Mouse (Mus musculus): Measurements from ENCODE around the gene Zdhhc4. TPM values are rescaled to one million over a fixed set of nuclear protein-coding genes. Genes with fewer than 3 reads are reported as not detected.

Zdhhc4 gene
- polyA plus RNA-seq, 2 experiments, result 67.2 to 85.2 TPM

DNA sequence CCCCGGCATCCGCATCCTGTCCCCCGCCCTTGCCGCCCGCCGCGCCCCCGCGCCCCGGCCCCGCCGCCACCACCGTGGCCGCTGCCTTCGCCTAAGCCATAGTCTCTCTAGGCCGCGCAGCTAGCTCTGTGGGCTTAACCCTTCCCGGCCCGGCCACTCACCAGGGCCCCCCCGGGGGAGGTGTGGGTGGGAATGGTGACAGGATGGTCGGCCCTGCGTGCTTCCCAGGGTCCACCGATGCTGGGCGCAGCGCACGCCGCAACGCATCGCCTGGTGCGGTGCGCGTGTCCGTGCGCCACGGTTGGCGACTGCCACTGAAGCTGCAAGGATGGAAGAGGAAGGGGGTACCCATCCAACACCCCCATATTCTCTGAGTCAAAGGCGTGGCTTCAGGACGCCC lies 35.7 kb downstream of the Zdhhc4 start, which contains the start of gene Zfp853:
Gene Zfp853 (minus strand): TSS at position 220 of the 400 bp plus-strand sequence.
- H3K27me3 ChIP-seq (ENCODE audit: control insufficient read depth, insufficient read depth, low read length), result peaks cover 55% of the 10 kb centered on the region
- DNase-seq (ENCODE audit: low spot score), result no peak
- no peaks in the 10 kb centered on the region for H3K9me3 ChIP-seq (ENCODE audit: control insufficient read depth, low read length)
- peak within 1 kb of the TSS; percentile 55 for H3K4me3 ChIP-seq (replicated peaks; ENCODE audit: low read length)
- 8% methylated on average over 21 of the region's 38 CpGs for WGBS
- H3K27ac ChIP-seq (replicated peaks; ENCODE audit: low read depth, low read length), result no peak within 1 kb of the TSS
- peaks cover 6% of the 10 kb centered on the region; the same call in 1 of the 2 replicates for H3K4me1 ChIP-seq (ENCODE audit: control insufficient read depth, insufficient read depth, low read length)
- H3K4me2 ChIP-seq (replicated peaks; ENCODE audit: low read depth, low read length, severe bottlenecking), result peak within 1 kb of the TSS; percentile 90
- ATAC-seq (ENCODE audit: low FRiP score, low read depth), result no peak
- peak within 1 kb of the TSS; percentile 67 for H3K9ac ChIP-seq (ENCODE audit: low read depth, low read length, severe bottlenecking)
- 0 out of 2 replicates have a peak, but pooled peaks cover 6% of the 10 kb centered on the region for H3K36me3 ChIP-seq (ENCODE audit: control insufficient read depth, insufficient read depth, low read length)
- TF ChIP-seq POLR2A (IDR thresholded peaks at IDR 0.05; ENCODE audit: borderline replicate concordance, extremely low read depth, insufficient read depth, insufficient read length), result no peak

DNA sequence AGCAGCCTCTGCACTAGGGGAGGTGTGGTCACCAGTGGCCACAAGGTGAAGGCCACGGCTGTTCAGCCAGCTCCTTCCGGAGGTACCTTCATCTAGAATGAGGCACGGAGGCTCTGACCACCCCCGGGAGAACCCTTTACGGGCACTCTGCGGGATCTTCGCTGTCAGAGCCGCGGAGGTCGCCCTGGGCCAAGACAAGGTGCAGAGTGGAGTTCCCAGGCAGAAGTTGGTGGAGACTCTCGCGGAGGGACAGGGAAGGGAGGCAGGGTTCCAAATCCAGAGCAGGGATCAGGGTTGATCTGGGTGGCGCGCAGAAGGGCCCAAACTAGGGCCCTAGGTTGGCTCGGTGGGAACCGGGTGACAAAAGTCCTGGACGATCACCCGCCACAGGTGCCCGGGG lies 36.2 kb downstream of the Zdhhc4 start:
- DNase-seq (ENCODE audit: low spot score), result no peak
- Histone ChIP-seq H3K9ac (ENCODE audit: low read depth, low read length, severe bottlenecking) (peak overlapping the region; percentile 67), H3K36me3 (ENCODE audit: control insufficient read depth, insufficient read depth, low read length) (0 out of 2 replicates have a peak, but pooled peaks cover 6% of the 10 kb centered on the region), H3K9me3 (ENCODE audit: control insufficient read depth, low read length) (no peaks in the 10 kb centered on the region), H3K27me3 (ENCODE audit: control insufficient read depth, insufficient read depth, low read length) (peaks cover 60% of the 10 kb centered on the region), H3K4me3 (replicated peaks; ENCODE audit: low read length) (peak overlapping the region; percentile 55), H3K4me1 (ENCODE audit: control insufficient read depth, insufficient read depth, low read length) (peaks cover 11% of the 10 kb centered on the region; the same call in 1 of the 2 replicates), H3K27ac (replicated peaks; ENCODE audit: low read depth, low read length) (no peak overlapping the region), H3K4me2 (replicated peaks; ENCODE audit: low read depth, low read length, severe bottlenecking) (peak overlapping the region; percentile 90)
- ATAC-seq (ENCODE audit: low FRiP score, low read depth), result no peak
- 3% methylated on average over 16 of the region's 19 CpGs for WGBS
- no peak for TF ChIP-seq POLR2A (IDR thresholded peaks at IDR 0.05; ENCODE audit: borderline replicate concordance, extremely low read depth, insufficient read depth, insufficient read length)

DNA sequence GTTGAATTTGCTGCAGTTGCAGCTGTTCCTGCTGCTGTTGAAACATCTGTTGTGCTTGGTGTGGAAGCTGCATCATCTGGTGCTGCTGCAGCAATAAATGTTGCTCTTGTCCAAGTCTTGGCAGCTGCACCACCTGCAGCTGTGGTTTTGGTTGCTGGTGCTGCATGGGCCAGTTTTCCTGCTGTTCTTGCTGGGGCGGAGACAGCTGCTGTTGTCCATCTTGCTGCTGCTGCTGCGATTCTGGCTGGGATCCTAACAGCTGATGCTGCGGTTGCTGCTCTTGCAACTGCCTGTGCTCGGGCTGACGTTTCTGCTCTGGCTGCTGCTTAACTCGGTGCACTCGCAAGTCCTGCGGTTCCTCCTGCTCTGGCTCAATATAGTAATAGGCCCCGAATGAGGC lies 39.8 kb downstream of the Zdhhc4 start:
- no peak overlapping the region for H3K9ac ChIP-seq (ENCODE audit: low read depth, low read length, severe bottlenecking)
- TF ChIP-seq POLR2A (IDR thresholded peaks at IDR 0.05; ENCODE audit: borderline replicate concordance, extremely low read depth, insufficient read depth, insufficient read length), result no peak
- H3K9me3 ChIP-seq (ENCODE audit: control insufficient read depth, low read length), result no peaks in the 10 kb centered on the region
- H3K4me2 ChIP-seq (replicated peaks; ENCODE audit: low read depth, low read length, severe bottlenecking), result no peak overlapping the region
- H3K27ac ChIP-seq (replicated peaks; ENCODE audit: low read depth, low read length), result no peak overlapping the region
- H3K36me3 ChIP-seq (ENCODE audit: control insufficient read depth, insufficient read depth, low read length), result 0 out of 2 replicates have a peak, but pooled peaks cover 6% of the 10 kb centered on the region
- 75% methylated on average over 9 of the region's 9 CpGs for WGBS
- H3K4me1 ChIP-seq (ENCODE audit: control insufficient read depth, insufficient read depth, low read length), result peaks cover 14% of the 10 kb centered on the region; the same call in 1 of the 2 replicates
- H3K4me3 ChIP-seq (replicated peaks; ENCODE audit: low read length), result no peak overlapping the region
- no peak for ATAC-seq (ENCODE audit: low FRiP score, low read depth)
- H3K27me3 ChIP-seq (ENCODE audit: control insufficient read depth, insufficient read depth, low read length), result peaks cover 74% of the 10 kb centered on the region
- no peak for DNase-seq (ENCODE audit: low spot score)

DNA sequence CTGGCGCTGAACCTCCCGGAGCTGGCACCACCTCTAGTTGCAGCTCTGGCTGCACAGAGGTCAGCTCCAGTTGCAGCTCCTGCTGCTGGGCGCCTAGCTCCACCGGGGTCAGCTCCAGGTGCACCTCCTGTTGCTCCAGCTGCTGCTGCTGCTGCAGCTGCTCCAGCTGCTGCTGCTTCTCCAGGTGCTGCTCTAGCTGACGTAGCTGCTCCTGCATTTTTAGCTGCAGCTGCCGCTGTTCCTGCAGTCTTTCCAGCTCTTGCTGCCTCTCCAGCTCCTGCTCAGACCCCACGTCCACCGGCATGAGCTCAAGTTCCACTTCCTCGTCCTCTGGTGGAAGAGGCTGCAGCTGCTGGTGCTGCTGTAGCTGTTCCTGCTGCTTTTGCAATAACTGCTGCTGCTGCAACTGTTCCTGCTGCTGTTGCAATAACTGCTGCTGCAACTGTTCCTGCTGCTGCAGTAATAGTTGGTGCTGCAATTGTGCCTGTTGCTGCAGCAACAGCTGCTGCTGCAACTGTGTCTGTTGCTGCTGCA lies 40.6 kb downstream of the Zdhhc4 start:
- H3K4me3 ChIP-seq (replicated peaks; ENCODE audit: low read length), result peak overlapping the region; percentile 25
- peaks cover 8% of the 10 kb centered on the region; the same call in 1 of the 2 replicates for H3K4me1 ChIP-seq (ENCODE audit: control insufficient read depth, insufficient read depth, low read length)
- 20% methylated on average over 9 of the region's 9 CpGs for WGBS
- no peaks in the 10 kb centered on the region for H3K9me3 ChIP-seq (ENCODE audit: control insufficient read depth, low read length)
- H3K4me2 ChIP-seq (replicated peaks; ENCODE audit: low read depth, low read length, severe bottlenecking), result peak overlapping the region; percentile 37
- peaks cover 66% of the 10 kb centered on the region for H3K27me3 ChIP-seq (ENCODE audit: control insufficient read depth, insufficient read depth, low read length)
- 0 out of 2 replicates have a peak, but pooled peaks cover 6% of the 10 kb centered on the region for H3K36me3 ChIP-seq (ENCODE audit: control insufficient read depth, insufficient read depth, low read length)
- no peak overlapping the region; the same call in 1 of the 2 replicates for H3K9ac ChIP-seq (ENCODE audit: low read depth, low read length, severe bottlenecking)
- no peak for TF ChIP-seq POLR2A (IDR thresholded peaks at IDR 0.05; ENCODE audit: borderline replicate concordance, extremely low read depth, insufficient read depth, insufficient read length)
- H3K27ac ChIP-seq (replicated peaks; ENCODE audit: low read depth, low read length), result no peak overlapping the region
- DNase-seq (ENCODE audit: low spot score) (no peak), ATAC-seq (ENCODE audit: low FRiP score, low read depth) (no peak)

DNA sequence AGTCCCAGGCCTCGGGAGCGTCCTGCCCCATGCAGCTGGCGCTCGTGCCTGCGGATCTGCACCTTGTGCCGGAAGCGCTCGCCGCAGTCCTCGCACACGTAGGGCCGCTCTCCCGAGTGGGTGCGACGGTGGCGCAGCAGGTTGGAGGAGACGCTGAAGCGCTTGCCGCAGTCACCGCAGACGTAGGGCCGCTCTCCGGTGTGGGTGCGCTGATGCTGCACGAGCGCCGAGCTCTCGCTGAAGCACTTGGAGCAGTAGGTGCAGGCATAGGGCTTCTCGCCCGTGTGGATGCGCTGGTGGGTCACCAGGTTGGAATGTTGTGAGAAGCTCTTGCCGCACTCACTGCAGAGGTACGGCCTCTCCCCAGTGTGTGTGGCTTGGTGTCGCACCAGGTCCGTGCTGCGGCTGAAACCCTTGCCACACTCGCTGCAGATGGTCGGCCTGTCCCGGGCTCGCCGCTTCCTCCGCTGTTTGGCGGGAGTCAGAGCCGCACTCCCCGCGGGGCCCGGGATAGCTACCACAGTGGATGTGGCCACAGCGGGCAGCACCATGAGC lies 41.2 kb downstream of the Zdhhc4 start:
- H3K9ac ChIP-seq (ENCODE audit: low read depth, low read length, severe bottlenecking), result peak overlapping the region; percentile 22; the same call in 1 of the 2 replicates
- 2% methylated on average over 40 of the region's 48 CpGs for WGBS

More for the DNA sequence above, 41.2 kb downstream of the Zdhhc4 start:
- Histone ChIP-seq H3K9me3 (ENCODE audit: control insufficient read depth, low read length) (no peaks in the 10 kb centered on the region), H3K27ac (replicated peaks; ENCODE audit: low read depth, low read length) (no peak overlapping the region), H3K4me3 (replicated peaks; ENCODE audit: low read length) (peak overlapping the region; percentile 25), H3K4me1 (ENCODE audit: control insufficient read depth, insufficient read depth, low read length) (peaks cover 8% of the 10 kb centered on the region; the same call in 1 of the 2 replicates), H3K36me3 (ENCODE audit: control insufficient read depth, insufficient read depth, low read length) (0 out of 2 replicates have a peak, but pooled peaks cover 6% of the 10 kb centered on the region), H3K4me2 (replicated peaks; ENCODE audit: low read depth, low read length, severe bottlenecking) (peak overlapping the region; percentile 37), H3K27me3 (ENCODE audit: control insufficient read depth, insufficient read depth, low read length) (peaks cover 60% of the 10 kb centered on the region)
- ATAC-seq (ENCODE audit: low FRiP score, low read depth) (no peak), DNase-seq (ENCODE audit: low spot score) (no peak)
- no peak for TF ChIP-seq POLR2A (IDR thresholded peaks at IDR 0.05; ENCODE audit: borderline replicate concordance, extremely low read depth, insufficient read depth, insufficient read length)

All from limb, embryonic 14.5 days (tissue).